Mouse (Mus musculus): Measurements from ENCODE around the gene Mfsd4b3.

- no peak for TF ChIP-seq CTCF (IDR thresholded peaks at IDR 0.05; ENCODE audit: low read depth)
- TF ChIP-seq EP300 (IDR thresholded peaks at IDR 0.05; ENCODE audit: low read depth), result no peak
These were observed 49.6 kb upstream of the Mfsd4b3 start for GRCm38 (mm10) chr10:40009591-40009990.

Measured in heart, postnatal 0 days (tissue).